Mouse (Mus musculus) limb, embryonic 14.5 days (tissue): ENCODE measurements around the gene Adora2a. TPM values are rescaled to one million over a fixed set of nuclear protein-coding genes. Genes with fewer than 3 reads are reported as not detected.

Experiments
- ATAC-seq: fragments of 200-750 bp; cut with Nextera tagmentation; 2 replicates; pipeline ENCODE4 v1.8.0; 2017; ENCODE audit warnings: low read depth, moderate number of reproducible peaks, moderate TSS enrichment; ENCODE audit not compliant: low FRiP score
- DNase-seq: peaks from one replicate; pipeline ENCODE4 v3.0.0-alpha.2; 2015; ENCODE audit warnings: low spot score
- H3K27ac ChIP-seq: fragments of 300-500 bp; sonication (generic); replicated peaks from 2 replicates; pipeline ENCODE4 v1.5.1; 2014; ENCODE audit warnings: low read depth, mild to moderate bottlenecking, low read length, moderate library complexity, mixed read lengths
- H3K27me3 ChIP-seq: fragments of 300-500 bp; sonication (generic); 2 replicates; pipeline ENCODE4 v1.6.1; 2014; ENCODE audit warnings: low read length, mixed read lengths; ENCODE audit not compliant: control insufficient read depth, insufficient read depth
- H3K36me3 ChIP-seq: fragments of 300-500 bp; sonication (generic); 2 replicates; pipeline ENCODE4 v1.6.1; 2014; ENCODE audit warnings: mild to moderate bottlenecking, low read length, moderate library complexity, mixed read lengths; ENCODE audit not compliant: control insufficient read depth, insufficient read depth
- H3K4me1 ChIP-seq: fragments of 300-500 bp; sonication (generic); 2 replicates; pipeline ENCODE4 v1.6.1; 2014; ENCODE audit warnings: antibody characterized with exemption, low read length, mixed read lengths; ENCODE audit not compliant: control insufficient read depth, insufficient read depth
- H3K4me2 ChIP-seq: fragments of 300-500 bp; sonication (generic); replicated peaks from 2 replicates; pipeline ENCODE4 v1.6.1; 2014; ENCODE audit warnings: low read depth, mild to moderate bottlenecking, low read length, moderate library complexity; ENCODE audit not compliant: severe bottlenecking
- H3K4me3 ChIP-seq: fragments of 300-500 bp; sonication (generic); replicated peaks from 2 replicates; pipeline ENCODE4 v1.5.1; 2014; ENCODE audit warnings: low read length
- H3K9ac ChIP-seq: fragments of 300-500 bp; sonication (generic); 2 replicates; pipeline ENCODE4 v1.6.1; 2014; ENCODE audit warnings: mild to moderate bottlenecking, low read depth, low read length, moderate library complexity; ENCODE audit not compliant: severe bottlenecking
- H3K9me3 ChIP-seq: fragments of 300-500 bp; sonication (generic); 2 replicates; pipeline ENCODE4 v1.6.1; 2016; ENCODE audit warnings: low read length; ENCODE audit not compliant: control insufficient read depth
- POLR2A ChIP-seq: fragments of 200-500 bp; IDR thresholded peaks from 2 replicates; pipeline ENCODE4 v1.8.0; 2012; ENCODE audit warnings: inconsistent platforms, mild to moderate bottlenecking, moderate library complexity, borderline replicate concordance; ENCODE audit not compliant: insufficient read depth, insufficient read length; ENCODE audit errors: extremely low read depth
- WGBS: fragments of 180-500 bp; shearing (Covaris S2); extraction: QIAGEN DNeasy Blood & Tissue Kit; methylation state at CpG from one replicate; pipeline ENCODE4 v1.1.7; 2014; 5-methylcytosine and 5-hydroxymethylcytosine counted together
- polyA plus RNA-seq, 2 experiments: library from polyadenylated mRNA; depleted of rRNA in 1 of 2; stranded (reverse) in 1 of 2; unstranded in 1 of 2; fragments of >200 nt; fragmentation: Nextera tagmentation in 1 of 2; extraction: Ambion mirVana in 1 of 2; gene quantifications; 2 replicates each; pipeline versions ENCODE4 v1.2.1 to v1.2.3; 2012 to 2014

Adora2a gene
- polyA plus RNA-seq, 2 experiments: 4.2 to 4.7 TPM

DNA sequence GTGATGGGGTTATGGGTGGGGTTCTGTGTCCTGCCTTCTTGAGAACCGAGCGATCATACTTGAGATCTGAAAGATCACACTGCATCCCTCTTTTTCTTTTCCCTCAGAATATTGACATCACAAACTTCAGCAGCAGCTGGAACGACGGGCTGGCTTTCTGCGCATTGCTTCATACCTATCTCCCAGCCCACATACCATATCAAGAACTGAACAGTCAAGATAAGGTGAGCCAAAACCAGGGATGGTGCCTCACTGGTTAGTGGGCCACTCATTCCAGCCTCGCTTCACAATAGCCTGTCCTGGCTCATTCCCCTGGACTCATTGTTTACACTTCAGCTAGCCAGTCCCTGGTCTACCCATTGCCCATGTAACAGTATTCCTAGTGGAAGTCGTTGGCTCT lies 9.5 kb upstream of the Adora2a start:
- whole genome bisulfite sequencing: 97% methylated on average over 7 of the region's 7 CpGs
- no peak overlapping the region for H3K9ac ChIP-seq
- DNase-seq: no peak

DNA sequence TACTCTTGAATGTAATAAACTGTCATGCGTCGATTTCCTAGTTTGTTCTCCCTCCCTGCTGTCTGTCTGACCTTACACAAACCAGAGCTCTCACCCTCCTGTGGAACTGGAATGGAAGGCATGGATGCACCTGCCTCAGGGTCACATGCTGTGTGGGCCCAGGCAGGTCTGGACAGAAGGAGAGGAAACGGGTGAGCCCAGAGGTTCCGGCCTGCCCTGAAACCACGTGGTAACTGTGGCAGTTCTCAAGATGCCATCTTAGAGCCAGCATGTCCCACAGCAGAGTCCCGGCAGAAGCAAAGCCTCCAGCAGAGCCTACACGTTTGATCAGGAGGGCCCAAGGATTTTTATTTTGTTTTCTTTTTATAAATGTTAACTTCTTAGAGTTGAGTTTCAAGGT lies 4.3 kb upstream of the Adora2a start:
- peaks cover 9% of the 10 kb centered on the region for H3K27me3 ChIP-seq
- ATAC-seq: no peak

More for the DNA sequence above, 9.5 kb upstream of the Adora2a start:
- Histone ChIP-seq H3K27ac (no peak overlapping the region), H3K4me2 (no peak overlapping the region), H3K27me3 (no peaks in the 10 kb centered on the region), H3K4me3 (no peak overlapping the region), H3K9me3 (no peaks in the 10 kb centered on the region), H3K4me1 (no peaks in the 10 kb centered on the region), H3K36me3 (peaks cover 74% of the 10 kb centered on the region)
- no peak for TF ChIP-seq POLR2A
- ATAC-seq: no peak

DNA sequence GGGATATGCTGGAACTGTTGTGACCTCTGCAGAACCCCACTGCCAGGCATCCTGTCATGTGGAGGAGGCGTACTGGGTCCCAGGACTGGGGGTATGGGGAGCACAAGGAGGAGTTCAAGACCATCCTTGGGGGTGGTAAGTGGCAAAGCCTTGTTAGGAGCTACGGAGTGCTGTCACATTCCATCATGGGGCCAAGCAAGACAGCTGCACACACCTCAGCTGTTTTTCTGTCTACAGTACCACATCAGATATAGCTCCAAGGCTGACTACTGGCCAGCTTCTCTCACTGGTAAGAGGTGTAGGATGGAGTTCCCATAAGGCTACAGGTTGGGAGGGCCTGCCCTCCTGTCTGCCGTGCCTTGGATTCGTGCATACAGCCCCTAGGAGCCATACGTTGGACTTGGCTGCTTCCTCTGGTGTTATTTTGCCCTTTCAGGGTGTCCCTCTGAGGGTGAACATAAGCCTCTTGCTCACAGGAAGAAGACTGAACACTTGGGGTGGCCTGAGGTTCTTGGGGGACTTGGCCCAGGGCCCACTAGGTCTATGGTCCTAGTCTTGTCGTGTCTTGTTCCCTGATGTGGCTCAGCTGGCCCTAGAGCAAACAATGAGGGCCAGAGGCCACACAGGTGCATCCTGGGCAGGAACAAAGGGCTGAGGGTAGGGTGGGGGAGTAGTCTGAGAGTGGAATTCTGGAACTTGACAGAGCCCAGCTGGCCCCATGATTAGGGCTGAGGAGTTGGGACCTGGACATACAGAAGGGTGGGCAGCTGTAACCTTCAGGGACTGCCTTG lies 2.3 kb upstream of the Adora2a start:
- H3K9me3 ChIP-seq: no peaks in the 10 kb centered on the region
- no peak overlapping the region for H3K4me2 ChIP-seq
- 78% methylated on average over 6 of the region's 6 CpGs for WGBS
- no peak overlapping the region for H3K9ac ChIP-seq
- no peak overlapping the region; the same call in 1 of the 2 replicates for H3K27ac ChIP-seq
- peaks cover 9% of the 10 kb centered on the region for H3K4me1 ChIP-seq
- no peak overlapping the region for H3K4me3 ChIP-seq
- DNase-seq (peak; percentile 17), ATAC-seq (peak; percentile 16; the same call in 1 of the 2 replicates)
- peaks cover 26% of the 10 kb centered on the region for H3K27me3 ChIP-seq
- H3K36me3 ChIP-seq: peaks cover 31% of the 10 kb centered on the region
- no peak for TF ChIP-seq POLR2A

More for the DNA sequence above, 4.3 kb upstream of the Adora2a start:
- no peak for DNase-seq
- no peak overlapping the region for H3K4me3 ChIP-seq
- H3K9ac ChIP-seq: no peak overlapping the region
- no peaks in the 10 kb centered on the region for H3K9me3 ChIP-seq
- no peak for TF ChIP-seq POLR2A
- peaks cover 51% of the 10 kb centered on the region for H3K36me3 ChIP-seq
- H3K4me1 ChIP-seq: peaks cover 6% of the 10 kb centered on the region
- no peak overlapping the region for H3K27ac ChIP-seq
- WGBS: 69% methylated on average over 7 of the region's 7 CpGs
- H3K4me2 ChIP-seq: no peak overlapping the region

DNA sequence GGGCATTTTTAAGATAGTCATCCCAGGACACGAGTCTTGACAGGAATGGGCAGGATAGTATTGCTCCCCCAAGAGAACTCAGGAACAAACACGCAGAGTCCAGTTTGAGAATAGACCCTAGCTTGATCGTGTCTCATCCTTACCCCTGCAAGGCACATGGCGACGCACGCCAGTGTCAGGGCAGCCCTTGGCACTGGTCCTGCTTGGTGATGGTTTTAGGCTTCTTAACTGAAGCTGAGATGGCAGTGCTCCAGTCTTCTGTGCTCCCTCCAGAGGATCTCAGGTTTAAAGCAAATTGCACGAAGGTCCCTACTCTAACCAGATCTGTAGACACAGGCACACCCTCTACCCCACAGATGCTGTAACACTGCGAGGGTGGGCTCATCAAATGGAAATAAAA lies 921 bp upstream of the Adora2a start:
- no peak for TF ChIP-seq POLR2A
- Histone ChIP-seq H3K9me3 (no peaks in the 10 kb centered on the region), H3K9ac (no peak overlapping the region), H3K27me3 (peaks cover 26% of the 10 kb centered on the region), H3K4me3 (no peak overlapping the region), H3K4me1 (peaks cover 9% of the 10 kb centered on the region), H3K4me2 (no peak overlapping the region), H3K36me3 (peaks cover 19% of the 10 kb centered on the region), H3K27ac (no peak overlapping the region)
- ATAC-seq (no peak), DNase-seq (no peak)
- WGBS: 74% methylated on average over 8 of the region's 8 CpGs

DNA sequence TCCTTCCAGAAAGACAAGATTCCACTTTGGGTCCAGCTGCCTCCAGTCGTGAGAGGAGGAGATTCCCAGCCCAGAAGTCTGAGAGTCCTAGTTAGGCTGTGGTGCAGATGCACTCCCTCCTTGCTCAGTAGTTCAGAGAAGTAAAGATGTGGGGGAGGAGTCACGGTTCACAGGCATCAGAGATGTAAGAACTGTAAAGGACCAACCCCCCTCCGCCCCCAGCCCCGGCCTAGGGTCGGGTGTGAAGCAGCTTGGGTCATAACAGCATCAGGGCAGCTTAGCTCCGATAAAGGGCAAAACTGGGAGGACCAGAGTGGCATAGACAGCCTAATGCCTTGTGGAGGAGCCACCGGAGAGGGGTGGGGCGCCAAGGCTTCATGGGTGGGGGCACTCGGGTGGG lies 205 bp upstream of the Adora2a start:
- 1% methylated on average over 8 of the region's 9 CpGs for whole genome bisulfite sequencing
- no peaks in the 10 kb centered on the region for H3K9me3 ChIP-seq
- peak; percentile 10; the same call in 1 of the 2 replicates for ATAC-seq
- peak overlapping the region; percentile 53; the same call in 1 of the 2 replicates for H3K9ac ChIP-seq
- DNase-seq: no peak
- peaks cover 12% of the 10 kb centered on the region for H3K36me3 ChIP-seq
- H3K27ac ChIP-seq: no peak overlapping the region
- H3K4me1 ChIP-seq: peaks cover 9% of the 10 kb centered on the region
- H3K4me3 ChIP-seq: peak overlapping the region; percentile 50
- H3K27me3 ChIP-seq: peaks cover 26% of the 10 kb centered on the region
- peak overlapping the region; percentile 76 for H3K4me2 ChIP-seq
- no peak for TF ChIP-seq POLR2A
